Mouse (Mus musculus) bone marrow, adult 2 months (tissue): ENCODE measurements around the gene Sphk2. TPM values are rescaled to one million over a fixed set of nuclear protein-coding genes. Genes with fewer than 3 reads are reported as not detected.

ENCODE experiments used
- H3K27ac ChIP-seq: fragments of 200-500 bp; 2 replicates; pipeline ENCODE4 v1.5.1; 2012; ENCODE audit warnings: low read depth, mild to moderate bottlenecking, control low read depth, inconsistent platforms, low read length; ENCODE audit not compliant: control insufficient read depth, poor library complexity, insufficient read depth
- H3K4me1 ChIP-seq: fragments of 200-500 bp; 2 replicates; pipeline ENCODE4 v1.6.1; 2011; ENCODE audit warnings: low read length; ENCODE audit not compliant: control insufficient read depth, insufficient read depth
- H3K4me3 ChIP-seq: fragments of 200-500 bp; replicated peaks from 2 replicates; pipeline ENCODE3; 2011; ENCODE audit warnings: mild to moderate bottlenecking, low read depth, low read length, control low read depth; ENCODE audit not compliant: control insufficient read depth
- CTCF ChIP-seq: fragments of 200-500 bp; IDR thresholded peaks from 2 replicates; pipeline ENCODE4 v1.5.1; 2011; ENCODE audit warnings: low read length, control low read depth; ENCODE audit not compliant: control insufficient read depth, insufficient read depth
- POLR2A ChIP-seq: fragments of 200-500 bp; IDR thresholded peaks from 2 replicates; pipeline ENCODE4 v1.6.1; 2011; ENCODE audit warnings: low read depth, mild to moderate bottlenecking, control low read depth, low read length, borderline replicate concordance; ENCODE audit not compliant: control insufficient read depth
- WGBS: fragments of 180-500 bp; shearing (Covaris S2); methylation state at CpG from one replicate; pipeline ENCODE4 v1.1.7; 2018; 5-methylcytosine and 5-hydroxymethylcytosine counted together
- polyA plus RNA-seq: library from polyadenylated mRNA; stranded (reverse); fragments of >200 nt; gene quantifications from 2 replicates; pipeline ENCODE4 v1.2.4, GENCODE M21; 2011; ENCODE audit warnings: low replicate concordance; ENCODE audit not compliant: missing spikeins, insufficient read depth, insufficient read length

The Sphk2 gene
- polyA plus RNA-seq = 12.9 and 24.4 TPM in 2 replicates

GRCm38 (mm10) chr7:45717918-45718297 is at the start of gene Sphk2:
Sphk2 (minus strand) TSS chr7:45718002.
- peaks cover 4% of the 10 kb centered on the region; the same call in 1 of the 2 replicates for H3K4me1 ChIP-seq
- WGBS = under 1% methylated on average over 41 of the region's 41 CpGs
- TF ChIP-seq POLR2A = peak; percentile 96
- TF ChIP-seq CTCF = peak; percentile 15; the same call in 1 of the 2 replicates
- peak within 1 kb of the TSS; percentile 84 for H3K4me3 ChIP-seq
- peak within 1 kb of the TSS; percentile 94 for H3K27ac ChIP-seq

GRCm38 (mm10) chr7:45767500-45767899 is 49.7 kb upstream of the Sphk2 start:
- WGBS = 81% methylated on average over 6 of the region's 6 CpGs
- no peaks in the 10 kb centered on the region; the same call in none of the 2 replicates for H3K4me1 ChIP-seq
- no peak overlapping the region for H3K4me3 ChIP-seq
- TF ChIP-seq CTCF (no peak), POLR2A (no peak)
- no peak overlapping the region for H3K27ac ChIP-seq

GRCm38 (mm10) chr7:45766764-45767163 is 49.0 kb upstream of the Sphk2 start:
- no peak overlapping the region for H3K4me3 ChIP-seq
- H3K27ac ChIP-seq = no peak overlapping the region
- H3K4me1 ChIP-seq = no peaks in the 10 kb centered on the region; the same call in none of the 2 replicates
- WGBS = 75% methylated on average over 8 of the region's 8 CpGs
- TF ChIP-seq CTCF = no peak
- no peak for TF ChIP-seq POLR2A

GRCm38 (mm10) chr7:45765995-45766394 is 48.2 kb upstream of the Sphk2 start:
- TF ChIP-seq POLR2A (no peak), CTCF (no peak)
- 58% methylated on average over 8 of the region's 8 CpGs for WGBS
- H3K4me1 ChIP-seq = no peaks in the 10 kb centered on the region; the same call in 1 of the 2 replicates
- H3K4me3 ChIP-seq = no peak overlapping the region
- H3K27ac ChIP-seq = no peak overlapping the region

- Histone ChIP-seq H3K27ac (no peak overlapping the region), H3K4me3 (no peak overlapping the region), H3K4me1 (no peaks in the 10 kb centered on the region; the same call in 1 of the 2 replicates)
- TF ChIP-seq POLR2A (no peak), CTCF (no peak)
- 69% methylated on average over 5 of the region's 5 CpGs for WGBS
These were observed 42.3 kb upstream of the Sphk2 start for GRCm38 (mm10) chr7:45760151-45760550.

- H3K4me3 ChIP-seq = no peak overlapping the region
- H3K4me1 ChIP-seq = no peaks in the 10 kb centered on the region
- TF ChIP-seq CTCF = no peak
- no peak for TF ChIP-seq POLR2A
- no peak overlapping the region for H3K27ac ChIP-seq
- 22% methylated on average over 27 of the region's 27 CpGs for WGBS
These were observed 41.6 kb upstream of the Sphk2 start for GRCm38 (mm10) chr7:45759400-45759799.

GRCm38 (mm10) chr7:45755703-45756102 is 37.9 kb upstream of the Sphk2 start:
- H3K4me1 ChIP-seq = no peaks in the 10 kb centered on the region
- no peak overlapping the region for H3K27ac ChIP-seq
- 72% methylated on average over 6 of the region's 6 CpGs for WGBS
- H3K4me3 ChIP-seq = no peak overlapping the region
- no peak for TF ChIP-seq CTCF
- TF ChIP-seq POLR2A = no peak

- 88% methylated on average over 9 of the region's 9 CpGs for WGBS
- no peak overlapping the region for H3K27ac ChIP-seq
- TF ChIP-seq CTCF = no peak
- no peak for TF ChIP-seq POLR2A
- no peaks in the 10 kb centered on the region for H3K4me1 ChIP-seq
- H3K4me3 ChIP-seq = no peak overlapping the region
These were observed 32.4 kb upstream of the Sphk2 start for GRCm38 (mm10) chr7:45750162-45750561.

GRCm38 (mm10) chr7:45749401-45749800 is 31.6 kb upstream of the Sphk2 start:
- no peak overlapping the region for H3K27ac ChIP-seq
- 36% methylated on average over 10 of the region's 10 CpGs for WGBS
- no peak for TF ChIP-seq POLR2A
- TF ChIP-seq CTCF = no peak

More at GRCm38 (mm10) chr7:45749401-45749800, 31.6 kb upstream of the Sphk2 start:
- no peak overlapping the region for H3K4me3 ChIP-seq
- H3K4me1 ChIP-seq = no peaks in the 10 kb centered on the region
